Mouse (Mus musculus) stomach, postnatal 0 days (tissue): ENCODE data around the gene Kdm1b. TPM values are rescaled to one million over a fixed set of nuclear protein-coding genes. Genes with fewer than 3 reads are reported as not detected.

Experiments used
- ATAC-seq: fragments of 200-750 bp; cut with Nextera tagmentation; 2 replicates; pipeline ENCODE4 v1.8.0; 2017; ENCODE audit not compliant: low FRiP score, low TSS enrichment
- DNase-seq: peaks from one replicate; pipeline ENCODE4 v3.0.0-alpha.2; 2016; ENCODE audit warnings: low spot score
- H3K27ac ChIP-seq: fragments of 300-500 bp; sonication (generic); replicated peaks from 2 replicates; pipeline ENCODE4 v1.5.1; 2014; ENCODE audit warnings: mild to moderate bottlenecking, control low read depth
- H3K27me3 ChIP-seq: fragments of 300-500 bp; sonication (generic); 2 replicates; pipeline ENCODE4 v1.6.1; 2014; ENCODE audit warnings: low read length; ENCODE audit not compliant: control insufficient read depth, insufficient read depth
- H3K36me3 ChIP-seq: fragments of 300-500 bp; sonication (generic); 2 replicates; pipeline ENCODE4 v1.6.1; 2014; ENCODE audit warnings: low read length, mixed read lengths; ENCODE audit not compliant: control insufficient read depth, insufficient read depth
- H3K4me1 ChIP-seq: fragments of 300-500 bp; sonication (generic); replicated peaks from 2 replicates; pipeline ENCODE4 v1.6.1; 2014; ENCODE audit warnings: antibody characterized with exemption; ENCODE audit not compliant: control insufficient read depth, insufficient read depth
- H3K4me2 ChIP-seq: fragments of 300-500 bp; sonication (generic); replicated peaks from 2 replicates; pipeline ENCODE4 v1.6.1; 2014; ENCODE audit warnings: low read depth, mild to moderate bottlenecking, control low read depth, moderate library complexity
- H3K4me3 ChIP-seq: fragments of 300-500 bp; sonication (generic); 2 replicates; pipeline ENCODE4 v1.5.1; 2014; ENCODE audit warnings: low read depth, low read length, control low read depth
- H3K9ac ChIP-seq: fragments of 300-500 bp; sonication (generic); 2 replicates; pipeline ENCODE4 v1.6.1; 2014; ENCODE audit warnings: mild to moderate bottlenecking, low read length, control low read depth, mixed read lengths
- H3K9me3 ChIP-seq: fragments of 300-500 bp; sonication (generic); 2 replicates; pipeline ENCODE4 v1.6.1; 2016; ENCODE audit warnings: low read length; ENCODE audit not compliant: control insufficient read depth
- CTCF ChIP-seq: IDR thresholded peaks from 2 replicates; pipeline ENCODE4 v1.5.1; 2016; ENCODE audit warnings: antibody characterized with exemption, low read depth, mild to moderate bottlenecking, moderate library complexity
- EP300 ChIP-seq: optimal IDR thresholded peaks from 2 replicates; pipeline ENCODE3; 2016; ENCODE audit warnings: antibody characterized with exemption
- WGBS: fragments of 180-500 bp; shearing (Covaris S2); extraction: QIAGEN DNeasy Blood & Tissue Kit; methylation state at CpG from one replicate; pipeline ENCODE4 v1.1.7; 2014; 5-methylcytosine and 5-hydroxymethylcytosine counted together
- polyA plus RNA-seq: library from polyadenylated mRNA; unstranded; fragments of >200 nt; fragmentation: Nextera tagmentation; extraction: Ambion mirVana; gene quantifications from 2 replicates; pipeline ENCODE4 v1.2.1, GENCODE M21; 2015

Gene Kdm1b
- polyA plus RNA-seq, 1 experiment from 2014 or later, result 10.1 TPM

GRCm38 (mm10) chr13:47116000-47116399 lies 72.7 kb downstream of the Kdm1b start:
- Histone ChIP-seq H3K27ac (no peak overlapping the region), H3K27me3 (no peaks in the 10 kb centered on the region), H3K9me3 (no peaks in the 10 kb centered on the region), H3K4me2 (no peak overlapping the region), H3K4me1 (no peaks in the 10 kb centered on the region), H3K9ac (no peak overlapping the region), H3K36me3 (no peaks in the 10 kb centered on the region), H3K4me3 (no peak overlapping the region)
- TF ChIP-seq CTCF, result no peak
- TF ChIP-seq EP300, result no peak
- ATAC-seq (no peak), DNase-seq (no peak)
- WGBS, result 82% methylated on average over 3 of the region's 3 CpGs

GRCm38 (mm10) chr13:47121333-47121889 lies 78.1 kb downstream of the Kdm1b start:
- WGBS, result 38% methylated on average over 12 of the region's 12 CpGs
- ATAC-seq, result no peak

GRCm38 (mm10) chr13:47122537-47123430 lies 79.5 kb downstream of the Kdm1b start, which contains the start of gene Rnf144b:
Rnf144b (plus strand) TSS chr13:47122656.
- ATAC-seq (peak; percentile 57), DNase-seq (peak; percentile 72)
- Histone ChIP-seq H3K27ac (no peak within 1 kb of the TSS), H3K4me2 (peak within 1 kb of the TSS; percentile 91), H3K9ac (peak within 1 kb of the TSS; percentile 55), H3K36me3 (no peaks in the 10 kb centered on the region), H3K4me1 (no peaks in the 10 kb centered on the region), H3K9me3 (no peaks in the 10 kb centered on the region), H3K4me3 (peak within 1 kb of the TSS; percentile 52), H3K27me3 (no peaks in the 10 kb centered on the region)
- 3% methylated on average over 55 of the region's 55 CpGs for WGBS
- TF ChIP-seq CTCF (no peak), EP300 (no peak)

More at GRCm38 (mm10) chr13:47121333-47121889, 78.1 kb downstream of the Kdm1b start:
- no peak overlapping the region for H3K9ac ChIP-seq
- H3K4me1 ChIP-seq, result no peaks in the 10 kb centered on the region
- H3K27me3 ChIP-seq, result no peaks in the 10 kb centered on the region
- TF ChIP-seq EP300 (no peak), CTCF (peak; percentile 48)
- no peaks in the 10 kb centered on the region for H3K36me3 ChIP-seq
- no peak for DNase-seq
- no peak overlapping the region for H3K4me2 ChIP-seq
- H3K4me3 ChIP-seq, result no peak overlapping the region
- H3K27ac ChIP-seq, result no peak overlapping the region
- no peaks in the 10 kb centered on the region for H3K9me3 ChIP-seq

- no peaks in the 10 kb centered on the region for H3K36me3 ChIP-seq
- no peaks in the 10 kb centered on the region for H3K4me1 ChIP-seq
- no peak overlapping the region for H3K27ac ChIP-seq
- no peaks in the 10 kb centered on the region for H3K27me3 ChIP-seq
- no peak overlapping the region for H3K4me2 ChIP-seq
- H3K9me3 ChIP-seq, result no peaks in the 10 kb centered on the region
- TF ChIP-seq EP300, result no peak
- TF ChIP-seq CTCF, result 0 out of 2 replicates have a peak, but pooled peaks have one; percentile 3
- no peak overlapping the region for H3K9ac ChIP-seq
- ATAC-seq, result no peak
- H3K4me3 ChIP-seq, result no peak overlapping the region
- no peak for DNase-seq
- WGBS, result 54% methylated on average over 3 of the region's 3 CpGs
Observed at GRCm38 (mm10) chr13:47124449-47124848, 81.2 kb downstream of the Kdm1b start.

- WGBS, result 79% methylated on average over 6 of the region's 6 CpGs
- Histone ChIP-seq H3K4me2 (no peak overlapping the region), H3K27ac (no peak overlapping the region), H3K9me3 (no peaks in the 10 kb centered on the region), H3K9ac (no peak overlapping the region), H3K27me3 (no peaks in the 10 kb centered on the region), H3K4me1 (no peaks in the 10 kb centered on the region), H3K4me3 (no peak overlapping the region), H3K36me3 (no peaks in the 10 kb centered on the region)
- DNase-seq, result no peak
- TF ChIP-seq CTCF (no peak), EP300 (no peak)
- no peak for ATAC-seq
Observed at GRCm38 (mm10) chr13:47124986-47125385, 81.7 kb downstream of the Kdm1b start.

GRCm38 (mm10) chr13:47125595-47125994 lies 82.3 kb downstream of the Kdm1b start:
- ATAC-seq (no peak), DNase-seq (no peak)
- H3K4me1 ChIP-seq, result no peaks in the 10 kb centered on the region
- no peak overlapping the region for H3K4me2 ChIP-seq
- TF ChIP-seq EP300, result no peak
- TF ChIP-seq CTCF, result no peak
- no peak overlapping the region for H3K27ac ChIP-seq
- no peaks in the 10 kb centered on the region for H3K9me3 ChIP-seq
- 70% methylated on average over 5 of the region's 5 CpGs for WGBS
- H3K9ac ChIP-seq, result no peak overlapping the region
- no peaks in the 10 kb centered on the region for H3K27me3 ChIP-seq
- H3K4me3 ChIP-seq, result no peak overlapping the region
- H3K36me3 ChIP-seq, result no peaks in the 10 kb centered on the region
